In genomic region chrX:166785615-166786014, GRCm38 (mm10) we compare ENCODE assay signal across 22 mouse cellular contexts.
DNase-seq lines count a peak whose midpoint lies in the region; ATAC-seq and TF ChIP-seq lines count a peak whose summit lies in the region.
"Had no signal": no experiment of that assay in that cellular context is flagged by ENCODE, and none has a peak within 500 bp of the region (broad histone marks: within the 10 kb centered on the region; RNA-seq: fewer than 3 reads in every experiment).

No protein-coding gene starts in this region.

- ATAC-seq in liver, embryonic 13.5 days (ENCODE audit: low read depth), result peak; percentile 66; the same call in 1 of the 2 replicates
- no peak for ATAC-seq in liver, postnatal 0 days
- peak; percentile 57 for ATAC-seq in megakaryocyte progenitor cell, adult 5-6 weeks (replicated peaks; ENCODE audit: poor library complexity)
- ATAC-seq in megakaryocyte-erythroid progenitor cell, adult 5-6 weeks (replicated peaks; ENCODE audit: low FRiP score, low TSS enrichment, poor library complexity, severe bottlenecking), result peak; percentile 71
- no peak for ATAC-seq in midbrain, embryonic 13.5 days
- ATAC-seq: forebrain, embryonic 14.5 days; forebrain, embryonic 16.5 days had no signal

- H3K27ac ChIP-seq in liver, embryonic 13.5 days, result no peak overlapping the region
- H3K27ac ChIP-seq in liver, postnatal 0 days (ENCODE audit: low read depth), result no peak overlapping the region
- H3K27ac ChIP-seq in midbrain, embryonic 13.5 days, result no peak overlapping the region
- H3K27ac ChIP-seq: embryonic facial prominence, embryonic 13.5 days; embryonic facial prominence, embryonic 15.5 days; forebrain, embryonic 10.5 days; forebrain, embryonic 12.5 days had no signal

- no peak for TF ChIP-seq CTCF in liver, postnatal 0 days (IDR thresholded peaks at IDR 0.05; ENCODE audit: low read depth)

- no peak for DNase-seq in liver, embryonic 13.5 days
- no peak for DNase-seq in liver, postnatal 0 days
- DNase-seq: adrenal gland, adult 2 months; adrenal gland, postnatal 10 days; adrenal gland, postnatal 25 days; cerebellum, adult 11 months; cerebellum, adult 18-20 months; cerebellum, adult 8-10 months; cerebellum, adult 9-11 months; cerebellum, postnatal 14 days; cerebellum, postnatal 36 days; embryo, embryonic 11 days had no signal

- no peak overlapping the region for H3K9ac ChIP-seq in liver, embryonic 13.5 days
- H3K9ac ChIP-seq in liver, postnatal 0 days (replicated peaks), result no peak overlapping the region
- no peak overlapping the region for H3K9ac ChIP-seq in midbrain, embryonic 13.5 days (replicated peaks)
- H3K9ac ChIP-seq: embryonic facial prominence, embryonic 13.5 days; embryonic facial prominence, embryonic 15.5 days; forebrain, embryonic 12.5 days had no signal

- no peak for TF ChIP-seq EP300 in liver, postnatal 0 days (IDR thresholded peaks at IDR 0.05; ENCODE audit: low read depth)

- no peaks in the 10 kb centered on the region for H3K9me3 ChIP-seq in liver, embryonic 13.5 days (replicated peaks)
- no peaks in the 10 kb centered on the region for H3K9me3 ChIP-seq in liver, postnatal 0 days (ENCODE audit: low read length)
- no peaks in the 10 kb centered on the region for H3K9me3 ChIP-seq in midbrain, embryonic 13.5 days
- H3K9me3 ChIP-seq: embryonic facial prominence, embryonic 13.5 days; embryonic facial prominence, embryonic 15.5 days; forebrain, embryonic 10.5 days; forebrain, embryonic 12.5 days had no signal

- no peaks in the 10 kb centered on the region for H3K27me3 ChIP-seq in liver, embryonic 13.5 days
- no peaks in the 10 kb centered on the region for H3K27me3 ChIP-seq in liver, postnatal 0 days (ENCODE audit: insufficient read depth, low read length)
- peaks cover 42% of the 10 kb centered on the region; the same call in 1 of the 2 replicates for H3K27me3 ChIP-seq in midbrain, embryonic 13.5 days
- H3K27me3 ChIP-seq: embryonic facial prominence, embryonic 15.5 days had no signal

- H3K4me2 ChIP-seq in liver, embryonic 13.5 days, result no peak overlapping the region
- H3K4me2 ChIP-seq in liver, postnatal 0 days (ENCODE audit: low read depth, low read length), result no peak overlapping the region
- no peak overlapping the region for H3K4me2 ChIP-seq in midbrain, embryonic 13.5 days (replicated peaks)
- H3K4me2 ChIP-seq: embryonic facial prominence, embryonic 13.5 days; embryonic facial prominence, embryonic 15.5 days; forebrain, embryonic 12.5 days had no signal

- no peaks in the 10 kb centered on the region for H3K4me1 ChIP-seq in liver, embryonic 13.5 days (replicated peaks)
- H3K4me1 ChIP-seq in liver, postnatal 0 days (ENCODE audit: insufficient read depth), result no peaks in the 10 kb centered on the region
- no peaks in the 10 kb centered on the region for H3K4me1 ChIP-seq in midbrain, embryonic 13.5 days (replicated peaks)
- H3K4me1 ChIP-seq: embryonic facial prominence, embryonic 13.5 days; embryonic facial prominence, embryonic 15.5 days; forebrain, embryonic 12.5 days had no signal

- no peak overlapping the region for H3K4me3 ChIP-seq in liver, embryonic 13.5 days (replicated peaks)
- no peak overlapping the region for H3K4me3 ChIP-seq in liver, postnatal 0 days (ENCODE audit: low read depth, low read length)
- no peak overlapping the region for H3K4me3 ChIP-seq in midbrain, embryonic 13.5 days (replicated peaks)
- H3K4me3 ChIP-seq: embryonic facial prominence, embryonic 13.5 days; embryonic facial prominence, embryonic 15.5 days; erythroblast, embryonic 14.5 days; forebrain, embryonic 10.5 days; forebrain, embryonic 12.5 days had no signal

- no peaks in the 10 kb centered on the region for H3K36me3 ChIP-seq in liver, embryonic 13.5 days
- H3K36me3 ChIP-seq in liver, postnatal 0 days (replicated peaks; ENCODE audit: insufficient read depth, low read length), result no peaks in the 10 kb centered on the region
- H3K36me3 ChIP-seq in midbrain, embryonic 13.5 days, result no peaks in the 10 kb centered on the region
- H3K36me3 ChIP-seq: embryonic facial prominence, embryonic 13.5 days; embryonic facial prominence, embryonic 15.5 days; forebrain, embryonic 10.5 days; forebrain, embryonic 12.5 days had no signal

- WGBS in liver, embryonic 13.5 days (ENCODE audit: insufficient replicate concordance), result 68% methylated on average over 3 of the region's 3 CpGs
- WGBS in liver, postnatal 0 days (ENCODE audit: insufficient replicate concordance), result 56% methylated on average over 3 of the region's 3 CpGs
- WGBS in midbrain, embryonic 13.5 days, result 64% methylated on average over 3 of the region's 3 CpGs

Comparison
In these comparisons a context has a peak if more than half of its experiments do, and no peak if none do; other contexts are left out.
1. ATAC-seq: peak in liver, embryonic 13.5 days (single experiment), megakaryocyte progenitor cell, adult 5-6 weeks (single experiment) and megakaryocyte-erythroid progenitor cell, adult 5-6 weeks (single experiment); none in liver, postnatal 0 days (single experiment) and midbrain, embryonic 13.5 days (single experiment).